Comparison of ENCODE assay signal across 28 mouse cellular contexts in genomic region chr5:89779823-89780222, GRCm38 (mm10).
"Had no signal": no experiment of that assay in that cellular context is flagged by ENCODE, and none has a peak within 500 bp of the region (broad histone marks: within the 10 kb centered on the region; RNA-seq: fewer than 3 reads in every experiment).

No protein-coding gene starts in this region.

- H3K27ac ChIP-seq: left cerebral cortex, adult 2 months; limb, embryonic 10.5 days; limb, embryonic 12.5 days; limb, embryonic 13.5 days; limb, embryonic 15.5 days; liver, embryonic 12.5 days; liver, embryonic 13.5 days; liver, embryonic 14.5 days; liver, embryonic 15.5 days; lung, embryonic 15.5 days; macrophage; midbrain, embryonic 10.5 days; midbrain, embryonic 12.5 days; midbrain, embryonic 13.5 days; midbrain, embryonic 15.5 days had no signal

- H3K9me3 ChIP-seq: limb, embryonic 10.5 days; limb, embryonic 12.5 days; limb, embryonic 13.5 days; limb, embryonic 15.5 days; liver, embryonic 12.5 days; liver, embryonic 13.5 days; liver, embryonic 15.5 days; lung, embryonic 15.5 days; megakaryocyte, embryonic 14.5 days; midbrain, embryonic 10.5 days; midbrain, embryonic 12.5 days; midbrain, embryonic 13.5 days; midbrain, embryonic 15.5 days had no signal

- H3K4me3 ChIP-seq: left cerebral cortex, adult 2 months; limb, embryonic 10.5 days; limb, embryonic 12.5 days; limb, embryonic 13.5 days; limb, embryonic 15.5 days; liver, embryonic 12.5 days; liver, embryonic 13.5 days; liver, embryonic 15.5 days; lung, embryonic 15.5 days; megakaryocyte, embryonic 14.5 days; midbrain, embryonic 10.5 days; midbrain, embryonic 12.5 days; midbrain, embryonic 13.5 days; midbrain, embryonic 15.5 days; myocyte had no signal

- H3K27me3 ChIP-seq: limb, embryonic 12.5 days; limb, embryonic 13.5 days; limb, embryonic 15.5 days; liver, embryonic 12.5 days; liver, embryonic 13.5 days; liver, embryonic 15.5 days; lung, embryonic 15.5 days; megakaryocyte, embryonic 14.5 days; midbrain, embryonic 12.5 days; midbrain, embryonic 13.5 days; midbrain, embryonic 15.5 days had no signal

- H3K4me1 ChIP-seq: limb, embryonic 10.5 days; limb, embryonic 12.5 days; limb, embryonic 15.5 days; liver, embryonic 12.5 days; liver, embryonic 13.5 days; liver, embryonic 15.5 days; lung, embryonic 15.5 days; midbrain, embryonic 10.5 days; midbrain, embryonic 13.5 days; midbrain, embryonic 15.5 days had no signal

- H3K36me3 ChIP-seq: limb, embryonic 10.5 days; limb, embryonic 12.5 days; limb, embryonic 13.5 days; limb, embryonic 15.5 days; liver, embryonic 12.5 days; liver, embryonic 13.5 days; liver, embryonic 15.5 days; lung, embryonic 15.5 days; midbrain, embryonic 10.5 days; midbrain, embryonic 12.5 days; midbrain, embryonic 13.5 days; midbrain, embryonic 15.5 days had no signal

- DNase-seq: left cerebral cortex, postnatal 4 days; liver; liver, embryonic 13.5 days; liver, postnatal 0 days; lung, adult 18-20 months; lung, adult 2 months; lung, postnatal 10 days; lung, postnatal 14 days; lung, postnatal 36 days; lung, postnatal 4 days; midbrain, embryonic 14.5 days had no signal

- H3K9ac ChIP-seq: limb, embryonic 12.5 days; limb, embryonic 13.5 days; limb, embryonic 15.5 days; liver, embryonic 12.5 days; liver, embryonic 13.5 days; liver, embryonic 14.5 days; liver, embryonic 15.5 days; liver, postnatal 0 days; lung, embryonic 14.5 days; lung, embryonic 15.5 days; midbrain, embryonic 12.5 days; midbrain, embryonic 13.5 days; midbrain, embryonic 15.5 days had no signal
